Mouse (Mus musculus) erythroblast, embryonic 14.5 days (primary cell): ENCODE results near the gene Gm20481.

ENCODE experiments used
- GATA1 ChIP-seq: IDR thresholded peaks from 2 replicates; pipeline ENCODE4 v1.6.1; 2012; ENCODE audit warnings: low read length, inconsistent platforms, mixed read lengths
- TAL1 ChIP-seq: IDR thresholded peaks from 3 replicates; pipeline ENCODE4 v1.6.1; 2012; ENCODE audit warnings: low read length, inconsistent platforms, mixed read lengths

GRCm38 (mm10) chr17:35004075-35004717 lies 34.5 kb downstream of the Gm20481 start:
- no peak for TF ChIP-seq GATA1
- no peak for TF ChIP-seq TAL1
